Mouse (Mus musculus): Measurements from ENCODE around the gene Ell2. TPM values are rescaled to one million over a fixed set of nuclear protein-coding genes. Genes with fewer than 3 reads are reported as not detected.

Ell2 gene
- polyA plus RNA-seq, 1 experiment from 2014 or later: 5.1 TPM

DNA sequence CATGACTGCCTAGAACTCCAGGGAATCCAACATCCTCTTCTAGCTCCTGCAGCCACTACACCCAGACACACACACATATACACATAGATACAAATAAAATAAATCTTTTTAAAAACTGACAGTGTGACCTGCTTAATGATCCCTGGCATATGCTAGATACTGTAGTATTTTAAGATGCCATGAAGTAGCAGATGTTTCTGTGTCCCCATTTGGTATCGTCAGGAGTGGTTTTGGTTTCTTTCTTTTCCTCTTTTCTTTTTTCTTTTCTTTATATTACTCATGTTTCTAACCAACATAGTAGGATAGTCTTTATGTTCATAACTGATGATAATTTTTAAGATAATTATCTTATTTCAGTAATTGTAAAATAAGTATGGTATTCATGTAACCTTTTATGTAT lies 29.0 kb downstream of the Ell2 start:
- ATAC-seq (ENCODE audit: low FRiP score, low read depth): no peak
- H3K9ac ChIP-seq: no peak overlapping the region
- no peaks in the 10 kb centered on the region for H3K9me3 ChIP-seq
- no peak overlapping the region for H3K4me3 ChIP-seq
- H3K36me3 ChIP-seq: no peaks in the 10 kb centered on the region
- H3K27me3 ChIP-seq (replicated peaks): no peaks in the 10 kb centered on the region
- H3K4me2 ChIP-seq (replicated peaks): no peak overlapping the region
- WGBS: 85% methylated on average over 1 of the region's 1 CpGs
- H3K27ac ChIP-seq: no peak overlapping the region
- no peaks in the 10 kb centered on the region for H3K4me1 ChIP-seq

DNA sequence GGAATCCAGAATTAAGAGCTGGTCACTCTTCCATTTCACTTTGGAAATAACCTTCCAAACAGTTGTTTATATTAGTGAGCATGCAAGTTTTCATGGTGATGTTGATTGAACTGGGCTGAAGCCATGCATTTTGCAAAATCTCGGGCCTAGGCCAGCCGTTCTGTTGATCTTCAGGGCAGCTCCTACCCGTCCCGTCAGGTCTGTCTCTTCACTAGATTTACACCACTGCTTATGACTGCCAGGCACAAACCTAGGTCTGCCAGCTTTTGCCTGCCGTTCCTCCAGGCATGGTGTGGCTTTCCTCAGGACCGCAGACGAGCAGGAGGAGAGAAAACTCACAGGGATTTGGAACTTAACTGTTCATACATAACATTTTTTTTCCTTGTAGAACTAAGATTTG lies 31.4 kb downstream of the Ell2 start:
- H3K9me3 ChIP-seq: no peaks in the 10 kb centered on the region
- 79% methylated on average over 7 of the region's 7 CpGs for WGBS
- H3K36me3 ChIP-seq: no peaks in the 10 kb centered on the region
- no peak overlapping the region for H3K27ac ChIP-seq
- no peak overlapping the region for H3K4me3 ChIP-seq
- no peaks in the 10 kb centered on the region for H3K4me1 ChIP-seq
- ATAC-seq (ENCODE audit: low FRiP score, low read depth): no peak
- no peak overlapping the region for H3K9ac ChIP-seq
- no peaks in the 10 kb centered on the region for H3K27me3 ChIP-seq (replicated peaks)
- H3K4me2 ChIP-seq (replicated peaks): no peak overlapping the region

DNA sequence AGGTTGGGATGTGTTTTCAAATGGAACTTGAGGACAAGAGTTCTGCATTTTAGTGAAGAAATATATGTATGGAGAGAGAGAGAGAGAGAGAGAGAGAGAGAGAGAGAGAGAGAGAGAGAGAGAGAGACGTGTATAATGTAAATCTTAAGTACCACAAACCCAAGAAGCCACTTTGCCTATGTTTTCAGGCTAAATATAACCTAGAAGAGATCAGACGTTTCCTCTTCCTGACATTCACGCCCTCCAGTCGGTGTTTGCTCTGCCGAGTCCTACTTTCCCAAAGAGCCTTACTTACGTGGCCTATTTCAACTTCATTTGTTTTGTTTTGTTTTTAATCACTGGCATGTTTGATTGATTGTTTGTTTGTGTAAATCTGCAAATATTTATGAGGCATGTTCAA lies 32.0 kb downstream of the Ell2 start:
- no peaks in the 10 kb centered on the region for H3K9me3 ChIP-seq
- no peak overlapping the region for H3K4me3 ChIP-seq
- no peaks in the 10 kb centered on the region for H3K36me3 ChIP-seq
- no peak overlapping the region for H3K27ac ChIP-seq
- no peaks in the 10 kb centered on the region for H3K4me1 ChIP-seq
- H3K27me3 ChIP-seq (replicated peaks): no peaks in the 10 kb centered on the region
- no peak overlapping the region for H3K4me2 ChIP-seq (replicated peaks)
- H3K9ac ChIP-seq: no peak overlapping the region
- ATAC-seq (ENCODE audit: low FRiP score, low read depth): no peak
- 62% methylated on average over 6 of the region's 6 CpGs for WGBS

DNA sequence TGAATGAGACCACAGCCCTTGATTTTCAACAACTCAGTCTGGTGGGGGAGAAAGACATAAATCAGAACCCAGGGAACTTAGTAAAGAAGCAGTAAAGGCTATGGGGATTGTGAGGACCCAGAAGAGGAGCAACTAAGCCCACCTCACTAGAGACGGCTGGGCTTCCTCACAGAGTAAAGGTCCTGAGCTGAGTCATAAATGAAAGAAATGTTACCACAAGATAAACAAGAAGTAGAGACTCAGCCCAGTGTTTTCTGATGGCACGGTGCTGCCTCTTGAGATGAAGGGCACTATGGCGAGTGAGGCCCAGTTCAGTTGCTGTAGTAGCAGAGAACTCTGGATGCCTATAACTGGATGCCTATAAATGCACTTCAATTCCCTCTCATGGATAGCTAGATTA lies 32.4 kb downstream of the Ell2 start:
- ATAC-seq (ENCODE audit: low FRiP score, low read depth): no peak
- Histone ChIP-seq H3K9me3 (no peaks in the 10 kb centered on the region), H3K4me3 (no peak overlapping the region), H3K27ac (no peak overlapping the region), H3K36me3 (no peaks in the 10 kb centered on the region), H3K4me2 (replicated peaks) (no peak overlapping the region), H3K9ac (no peak overlapping the region), H3K27me3 (replicated peaks) (no peaks in the 10 kb centered on the region), H3K4me1 (no peaks in the 10 kb centered on the region)
- WGBS: 75% methylated on average over 3 of the region's 3 CpGs

DNA sequence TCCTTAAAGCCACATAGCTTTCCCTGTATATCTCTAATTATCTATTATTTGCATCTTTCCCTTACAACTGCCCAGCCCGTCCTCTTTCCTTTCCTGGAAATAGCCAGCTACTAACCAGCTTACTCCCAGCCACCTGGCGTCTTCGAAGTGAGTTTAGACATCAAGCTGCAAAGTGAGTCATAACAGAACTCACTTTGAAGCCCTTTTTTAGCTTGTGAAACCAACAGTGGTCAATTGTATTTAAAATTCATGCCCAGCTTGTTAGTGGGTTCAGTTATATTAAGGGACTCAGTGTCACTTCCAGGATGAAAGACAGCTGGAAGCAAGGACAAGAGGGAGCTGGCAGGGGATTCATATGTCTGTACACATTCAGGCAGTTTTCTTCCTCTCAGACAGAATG lies 33.5 kb downstream of the Ell2 start:
- ATAC-seq (ENCODE audit: low FRiP score, low read depth): no peak
- H3K9me3 ChIP-seq: no peaks in the 10 kb centered on the region
- no peak overlapping the region for H3K4me3 ChIP-seq
- 81% methylated on average over 3 of the region's 3 CpGs for WGBS
- no peak overlapping the region for H3K4me2 ChIP-seq (replicated peaks)
- H3K27ac ChIP-seq: no peak overlapping the region
- H3K36me3 ChIP-seq: no peaks in the 10 kb centered on the region
- no peak overlapping the region for H3K9ac ChIP-seq
- H3K27me3 ChIP-seq (replicated peaks): no peaks in the 10 kb centered on the region
- no peaks in the 10 kb centered on the region for H3K4me1 ChIP-seq

DNA sequence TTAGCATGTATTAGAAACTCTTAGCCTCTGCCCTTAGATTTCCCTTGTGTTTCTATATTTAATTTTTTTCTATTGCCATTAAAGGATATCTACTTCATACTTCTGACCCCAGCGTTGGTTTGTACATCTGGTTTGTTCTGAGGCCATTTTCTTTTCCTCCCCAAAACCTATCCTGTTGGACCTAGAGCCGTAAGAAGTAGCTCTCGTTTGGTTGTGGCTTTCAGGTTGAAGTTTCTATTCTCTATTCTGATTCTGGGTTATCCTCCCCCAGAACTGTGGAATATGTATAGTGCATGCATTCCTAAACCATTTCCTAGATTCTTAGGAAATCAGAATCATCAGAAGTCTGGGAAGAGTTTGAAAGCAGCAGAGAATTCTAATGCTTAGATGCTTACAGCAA lies 34.6 kb downstream of the Ell2 start:
- 94% methylated on average over 3 of the region's 3 CpGs for WGBS
- H3K4me2 ChIP-seq (replicated peaks): no peak overlapping the region
- H3K4me1 ChIP-seq: no peaks in the 10 kb centered on the region
- no peaks in the 10 kb centered on the region for H3K27me3 ChIP-seq (replicated peaks)
- no peak for ATAC-seq (ENCODE audit: low FRiP score, low read depth)
- H3K36me3 ChIP-seq: no peaks in the 10 kb centered on the region
- no peaks in the 10 kb centered on the region for H3K9me3 ChIP-seq
- no peak overlapping the region for H3K27ac ChIP-seq
- H3K4me3 ChIP-seq: no peak overlapping the region
- no peak overlapping the region for H3K9ac ChIP-seq

DNA sequence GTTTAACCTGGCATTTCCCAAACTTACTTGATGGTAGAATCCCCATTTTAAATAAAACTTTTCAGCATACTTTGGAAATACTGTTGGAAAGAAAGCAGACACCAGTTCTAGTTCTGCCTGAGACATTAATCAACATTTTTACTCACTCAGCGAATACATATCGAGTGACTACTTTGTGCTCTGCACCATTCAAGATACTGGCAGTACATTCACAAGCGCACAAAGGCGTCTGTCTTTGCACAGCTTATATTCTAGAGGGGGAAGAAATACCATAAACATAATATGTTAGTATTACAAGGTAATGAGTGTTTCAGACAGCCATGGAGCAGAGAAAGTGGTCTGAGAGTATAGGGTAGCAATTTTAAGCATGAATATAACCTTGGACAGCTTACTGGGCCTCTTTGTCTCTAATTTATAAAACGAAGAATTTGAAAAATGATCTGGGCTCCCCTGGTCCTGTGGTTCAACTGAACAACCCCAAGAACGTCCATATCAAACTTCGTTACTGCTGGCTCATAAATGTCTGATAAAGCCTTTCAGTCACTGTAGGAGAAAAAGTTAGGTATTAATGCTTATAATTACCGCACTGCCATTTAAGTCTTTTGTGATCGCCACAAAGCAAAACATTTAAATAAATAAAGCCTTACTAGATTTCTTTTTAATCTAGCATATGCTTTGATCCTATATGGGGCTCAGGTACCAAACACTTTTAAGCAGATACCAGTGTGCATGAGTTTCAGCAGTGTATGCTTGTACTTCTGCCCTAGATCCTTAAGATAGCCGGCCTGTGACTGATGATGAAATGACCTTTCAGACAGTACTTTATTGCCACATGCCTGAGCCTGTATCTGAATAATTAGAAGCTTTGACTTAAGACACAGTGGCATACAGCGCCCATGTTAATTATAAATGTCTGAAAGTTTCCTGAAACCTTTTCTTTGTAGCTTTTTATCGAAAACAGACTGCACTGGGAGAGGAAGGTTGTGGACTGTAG lies 35.5 kb downstream of the Ell2 start:
- no peak for ATAC-seq (ENCODE audit: low FRiP score, low read depth)
- WGBS: 81% methylated on average over 12 of the region's 12 CpGs

DNA sequence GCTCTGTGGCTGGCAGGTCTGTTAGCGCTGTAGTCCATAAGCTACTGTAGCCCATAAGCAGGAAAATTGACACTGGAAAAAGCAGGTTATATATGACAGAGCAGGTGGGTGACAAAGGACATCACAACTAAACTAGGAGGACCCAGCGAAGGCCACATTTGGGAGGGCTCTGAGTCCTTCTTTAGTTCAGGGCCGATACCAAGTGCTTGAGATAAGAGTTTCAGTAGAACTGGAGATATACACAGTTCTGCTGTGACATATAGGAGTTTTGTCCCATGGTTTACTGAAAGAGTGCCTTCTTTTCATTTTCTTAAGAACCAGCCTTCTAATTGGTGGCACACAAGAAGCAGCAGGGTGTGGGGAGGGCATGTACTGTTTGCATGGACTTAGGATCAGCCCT lies 36.4 kb downstream of the Ell2 start:
- H3K9ac ChIP-seq: no peak overlapping the region
- H3K4me1 ChIP-seq: no peaks in the 10 kb centered on the region
- 96% methylated on average over 3 of the region's 3 CpGs for WGBS
- H3K27ac ChIP-seq: no peak overlapping the region
- no peak overlapping the region for H3K4me2 ChIP-seq (replicated peaks)
- H3K27me3 ChIP-seq (replicated peaks): no peaks in the 10 kb centered on the region
- no peaks in the 10 kb centered on the region for H3K36me3 ChIP-seq
- no peak overlapping the region for H3K4me3 ChIP-seq
- ATAC-seq (ENCODE audit: low FRiP score, low read depth): no peak
- H3K9me3 ChIP-seq: no peaks in the 10 kb centered on the region

More for the DNA sequence above, 35.5 kb downstream of the Ell2 start:
- Histone ChIP-seq H3K9ac (no peak overlapping the region), H3K4me3 (no peak overlapping the region), H3K27ac (no peak overlapping the region), H3K4me1 (no peaks in the 10 kb centered on the region), H3K36me3 (no peaks in the 10 kb centered on the region), H3K9me3 (no peaks in the 10 kb centered on the region), H3K4me2 (replicated peaks) (no peak overlapping the region), H3K27me3 (replicated peaks) (no peaks in the 10 kb centered on the region)

DNA sequence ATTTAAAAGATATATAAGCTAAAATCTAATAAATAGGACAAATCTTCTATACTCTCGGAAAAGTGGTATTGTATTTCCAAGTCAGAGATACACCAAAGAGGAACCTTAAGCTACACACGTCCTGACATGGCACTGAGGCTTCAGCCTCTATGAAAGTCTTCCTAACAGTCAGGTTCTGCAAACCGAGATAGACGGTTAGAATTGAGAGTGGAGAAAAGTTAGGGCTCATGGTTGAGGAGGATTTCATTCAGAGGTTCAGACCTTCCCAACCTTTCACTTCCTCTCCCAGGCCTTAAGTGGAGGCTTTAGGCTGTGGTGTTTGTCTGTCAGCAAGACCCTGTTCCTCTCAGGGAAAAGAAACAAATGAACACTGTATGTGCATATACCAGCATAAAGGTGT lies 37.5 kb downstream of the Ell2 start:
- Histone ChIP-seq H3K9ac (no peak overlapping the region), H3K27ac (no peak overlapping the region), H3K4me1 (no peaks in the 10 kb centered on the region), H3K4me3 (no peak overlapping the region), H3K9me3 (no peaks in the 10 kb centered on the region), H3K27me3 (replicated peaks) (no peaks in the 10 kb centered on the region), H3K4me2 (replicated peaks) (no peak overlapping the region), H3K36me3 (no peaks in the 10 kb centered on the region)
- WGBS: 91% methylated on average over 4 of the region's 4 CpGs
- no peak for ATAC-seq (ENCODE audit: low FRiP score, low read depth)

DNA sequence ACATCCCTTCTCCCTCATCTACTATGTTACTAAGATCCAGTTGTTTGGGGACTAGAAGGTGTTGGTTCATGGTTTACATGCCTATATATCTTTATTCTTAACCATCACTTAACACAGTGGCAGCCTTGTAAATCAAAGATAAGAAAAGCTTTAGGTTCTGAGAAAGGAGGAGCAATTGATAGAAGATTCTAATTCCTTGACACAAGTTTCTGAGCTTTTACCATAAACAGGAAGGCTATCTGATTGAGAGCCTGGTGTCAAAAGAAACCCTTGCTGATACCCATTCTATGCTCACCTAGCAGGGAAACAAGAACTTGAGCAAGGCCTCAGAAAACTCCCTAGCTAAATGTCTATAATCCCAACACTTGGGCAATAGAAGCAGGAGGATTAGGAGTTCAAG lies 38.8 kb downstream of the Ell2 start:
- no peak overlapping the region for H3K4me2 ChIP-seq (replicated peaks)
- H3K27ac ChIP-seq: no peak overlapping the region
- no peaks in the 10 kb centered on the region for H3K27me3 ChIP-seq (replicated peaks)
- no peak for ATAC-seq (ENCODE audit: low FRiP score, low read depth)
- no peak overlapping the region for H3K4me3 ChIP-seq
- no peaks in the 10 kb centered on the region for H3K4me1 ChIP-seq
- H3K9me3 ChIP-seq: no peaks in the 10 kb centered on the region
- no peaks in the 10 kb centered on the region for H3K36me3 ChIP-seq
- no peak overlapping the region for H3K9ac ChIP-seq

DNA sequence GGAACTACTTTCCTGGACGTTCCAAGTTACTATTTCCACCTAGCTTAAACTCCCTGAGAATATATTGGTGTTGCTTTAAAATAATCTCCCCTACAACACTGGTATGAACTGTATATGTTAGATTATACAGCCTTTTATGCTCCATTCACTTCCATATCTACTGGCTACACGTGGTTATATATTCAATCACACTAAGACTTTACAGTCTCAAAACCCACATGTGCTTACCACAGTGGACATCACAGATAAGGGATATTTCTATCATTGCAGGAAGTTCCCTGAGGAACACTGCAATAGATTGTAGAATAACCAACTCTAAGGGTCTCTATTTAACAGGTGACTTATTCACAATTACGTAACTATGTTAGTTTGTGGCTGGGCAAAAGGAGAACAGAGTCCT lies 40.7 kb downstream of the Ell2 start:
- no peak for ATAC-seq (ENCODE audit: low FRiP score, low read depth)
- Histone ChIP-seq H3K36me3 (no peaks in the 10 kb centered on the region), H3K9me3 (no peaks in the 10 kb centered on the region), H3K27me3 (replicated peaks) (no peaks in the 10 kb centered on the region), H3K4me1 (no peaks in the 10 kb centered on the region), H3K9ac (no peak overlapping the region), H3K27ac (no peak overlapping the region), H3K4me3 (no peak overlapping the region), H3K4me2 (replicated peaks) (no peak overlapping the region)
- over 99% methylated on average over 3 of the region's 3 CpGs for WGBS

DNA sequence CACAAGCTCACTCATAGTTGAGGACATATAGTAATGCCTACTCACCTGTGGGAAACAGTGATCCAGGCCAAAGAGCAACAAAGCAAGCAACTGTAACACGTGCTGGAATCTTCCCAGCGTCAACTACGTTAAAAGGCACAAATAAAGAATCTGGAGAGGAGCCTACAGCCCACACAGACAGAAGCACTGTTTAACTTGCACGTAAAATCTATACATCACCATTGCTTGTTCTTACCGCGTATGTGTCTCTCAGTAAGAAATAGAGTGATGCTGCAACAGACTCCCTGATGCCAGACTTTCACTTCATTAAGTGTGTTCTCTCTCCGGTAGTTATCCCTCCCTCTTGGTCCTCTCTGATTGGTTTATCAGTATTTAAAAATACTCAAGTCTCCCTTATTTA lies 42.1 kb downstream of the Ell2 start:
- Histone ChIP-seq H3K9me3 (no peaks in the 10 kb centered on the region), H3K4me3 (no peak overlapping the region), H3K36me3 (no peaks in the 10 kb centered on the region), H3K4me1 (no peaks in the 10 kb centered on the region), H3K27me3 (replicated peaks) (no peaks in the 10 kb centered on the region), H3K27ac (no peak overlapping the region), H3K9ac (no peak overlapping the region), H3K4me2 (replicated peaks) (no peak overlapping the region)
- WGBS: 93% methylated on average over 7 of the region's 7 CpGs
- no peak for ATAC-seq (ENCODE audit: low FRiP score, low read depth)

DNA sequence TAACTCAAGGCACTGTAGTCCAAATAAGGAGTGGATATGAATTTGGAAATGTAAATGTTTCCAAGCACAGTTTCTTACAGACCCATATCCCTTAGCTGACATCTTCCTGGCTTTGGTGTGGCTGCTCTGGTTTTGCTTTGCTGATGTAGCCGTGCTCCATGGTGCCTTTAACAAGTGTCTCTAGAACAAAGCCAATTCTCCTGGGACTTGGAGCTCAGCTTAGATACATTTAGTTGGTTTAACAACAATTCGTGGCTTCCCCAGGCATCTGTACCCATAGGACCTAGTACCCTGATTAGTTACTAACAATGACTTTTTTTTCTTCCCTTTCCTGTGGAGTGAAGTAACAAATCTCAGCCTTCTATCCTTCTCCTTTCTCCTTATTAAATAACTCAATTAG lies 44.2 kb downstream of the Ell2 start:
- H3K4me2 ChIP-seq (replicated peaks): no peak overlapping the region
- H3K9ac ChIP-seq: no peak overlapping the region
- H3K4me1 ChIP-seq: no peaks in the 10 kb centered on the region
- no peaks in the 10 kb centered on the region for H3K9me3 ChIP-seq
- H3K36me3 ChIP-seq: no peaks in the 10 kb centered on the region
- WGBS: 66% methylated on average over 2 of the region's 2 CpGs
- H3K4me3 ChIP-seq: no peak overlapping the region
- no peaks in the 10 kb centered on the region for H3K27me3 ChIP-seq (replicated peaks)
- ATAC-seq (ENCODE audit: low FRiP score, low read depth): no peak
- H3K27ac ChIP-seq: no peak overlapping the region
